Mouse (Mus musculus) left cerebral cortex, postnatal 25 days (tissue): ENCODE data around the gene Dhtkd1. TPM values are rescaled to one million over a fixed set of nuclear protein-coding genes. Genes with fewer than 3 reads are reported as not detected.

Experiments used
- DNase-seq, 2 experiments: peaks; one replicate each; pipeline ENCODE4 v3.0.0; 2022; ENCODE audit warnings: low spot score in 2 of 2, mixed read lengths in 1 of 2
- intact Hi-C: fragments of 180-260 bp; cut with DNase I; formaldehyde crosslinking; loops from one replicate; pipeline ENCODE4 v1.15.1; 2025
- total RNA-seq, 2 experiments: library from RNA; stranded (reverse); gene quantifications; 2 replicates each; pipeline ENCODE4 v1.2.3; 2021

Gene Dhtkd1
- total RNA-seq, 2 experiments from 2014 or later: 5.5 to 9.7 TPM

GRCm38 (mm10) chr2:5936068-5936467 lies 6.5 kb downstream of the Dhtkd1 start:
- intact Hi-C loops: no loop called here
- DNase-seq: no peak

DNA sequence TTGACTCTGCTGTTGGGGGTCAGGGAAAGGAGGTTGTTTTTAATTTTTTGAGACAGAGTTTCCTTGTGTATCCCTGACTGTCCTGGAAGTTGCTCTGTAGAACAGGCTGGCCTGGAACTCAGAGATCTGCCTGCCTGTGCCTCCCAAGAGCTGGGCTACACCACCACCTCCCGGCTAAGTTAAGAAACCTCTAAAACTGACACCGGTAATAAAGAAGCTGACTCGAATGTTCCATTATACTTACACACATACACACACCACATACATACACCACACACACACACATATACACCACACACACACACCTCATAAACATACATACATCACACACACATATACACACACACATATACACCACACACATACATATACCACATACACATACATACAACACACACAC lies 7.7 kb downstream of the Dhtkd1 start:
- no peak for DNase-seq
- intact Hi-C loops: no loop called here

- intact Hi-C loops: no loop called here
- DNase-seq: no peak
Measured at GRCm38 (mm10) chr2:5931938-5932337, 10.7 kb downstream of the Dhtkd1 start.

GRCm38 (mm10) chr2:5930291-5931054 lies 12.1 kb downstream of the Dhtkd1 start:
- no peak for DNase-seq
- intact Hi-C loops: no loop called here

- DNase-seq: no peak
- intact Hi-C loops: no loop called here
Measured at GRCm38 (mm10) chr2:5929793-5930192, 12.8 kb downstream of the Dhtkd1 start.

- no peak for DNase-seq
- intact Hi-C loops: no loop called here
Measured at GRCm38 (mm10) chr2:5927481-5927880, 15.1 kb downstream of the Dhtkd1 start.

DNA sequence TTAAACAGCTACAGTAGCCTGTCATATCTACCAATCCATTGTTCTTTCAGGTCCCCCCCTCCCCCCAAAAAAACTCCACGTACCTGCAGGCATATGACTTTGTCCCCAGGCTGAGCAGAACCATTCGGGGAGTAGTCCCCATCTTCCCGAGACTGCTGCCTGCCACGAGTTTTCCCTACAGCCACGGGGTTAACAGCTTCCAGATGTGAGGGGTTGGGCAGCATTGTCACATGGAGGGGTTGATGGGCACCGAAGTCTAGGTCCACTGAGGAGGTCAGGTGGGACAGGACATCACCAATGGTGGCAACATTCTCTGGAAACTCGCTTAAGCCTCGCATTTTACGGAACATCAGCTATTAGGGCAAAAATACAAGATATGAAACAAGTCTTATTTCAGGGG lies 18.8 kb downstream of the Dhtkd1 start:
- no peak for DNase-seq
- intact Hi-C loops: no loop called here

GRCm38 (mm10) chr2:5922823-5923222 lies 19.8 kb downstream of the Dhtkd1 start:
- DNase-seq: no peak
- intact Hi-C loops: no loop called here

- peak in 1 of 2 experiments; percentile 56 for DNase-seq
- intact Hi-C loops: no loop called here
Measured at GRCm38 (mm10) chr2:5911282-5911965, 31.2 kb downstream of the Dhtkd1 start.

DNA sequence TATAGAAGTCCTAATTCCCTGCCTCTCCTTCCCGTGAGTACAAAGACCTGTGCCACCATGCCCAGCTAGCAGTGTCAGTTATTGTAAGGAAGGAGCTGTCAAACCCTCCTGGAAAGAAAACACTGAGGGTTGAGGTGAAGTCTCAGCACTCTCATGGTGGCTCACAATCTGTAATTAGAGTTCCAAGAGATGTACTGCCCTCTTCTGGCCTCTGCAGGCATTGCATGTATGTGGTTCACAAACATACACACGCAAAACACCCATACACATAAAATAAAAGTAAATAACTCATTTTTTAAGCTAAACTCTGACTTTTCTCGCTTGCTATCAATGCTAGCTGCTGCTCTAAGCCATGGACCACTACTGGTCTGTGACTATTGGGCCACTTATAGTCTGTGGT lies 36.0 kb downstream of the Dhtkd1 start:
- DNase-seq: no peak
- intact Hi-C loops: no loop called here

- DNase-seq: peak; percentile 48 to 50
Measured at GRCm38 (mm10) chr2:5906092-5906491, 36.5 kb downstream of the Dhtkd1 start.

GRCm38 (mm10) chr2:5900145-5900544 lies 42.4 kb downstream of the Dhtkd1 start:
- DNase-seq: peak in 1 of 2 experiments; percentile 23
- intact Hi-C loops: no loop called here

More at GRCm38 (mm10) chr2:5906092-5906491, 36.5 kb downstream of the Dhtkd1 start:
- intact Hi-C loops: no loop called here

DNA sequence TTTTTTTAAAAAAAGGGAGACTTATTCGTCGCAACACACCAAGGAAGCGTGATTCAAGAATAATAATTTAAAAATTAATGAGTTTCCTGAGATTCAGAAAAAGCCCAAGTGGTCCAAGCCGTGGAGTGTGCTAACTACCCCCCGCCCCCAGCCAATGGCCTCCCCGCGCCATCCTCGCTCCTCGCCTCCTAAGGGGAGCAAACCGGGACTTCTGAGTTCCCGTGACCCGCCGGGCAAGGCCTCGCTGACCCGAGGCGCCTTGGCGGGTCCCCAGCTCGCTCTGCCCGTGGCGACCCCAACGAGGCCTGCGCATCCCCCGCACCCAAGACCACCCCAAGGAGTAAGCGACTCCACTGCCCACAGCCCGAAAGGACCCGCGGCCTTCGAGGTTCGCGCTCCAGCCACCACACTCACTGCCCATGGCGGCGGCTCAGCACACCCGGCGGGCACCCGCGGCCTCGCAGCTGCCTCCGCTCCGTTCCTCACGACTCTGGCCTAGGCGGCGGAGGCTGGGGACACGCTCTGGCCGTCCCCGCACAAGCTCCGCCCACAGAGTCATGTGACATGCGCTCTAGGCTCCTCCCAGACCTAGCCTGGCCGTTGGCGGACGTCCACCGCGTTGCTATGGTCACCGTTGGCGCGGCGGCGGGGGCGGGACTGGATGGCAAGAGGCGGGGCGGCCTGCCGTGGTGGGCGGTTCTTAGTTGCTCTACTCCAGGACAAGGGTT lies 47.6 kb downstream of the Dhtkd1 start, which contains the start of gene Sec61a2:
Gene Sec61a2 (minus strand): TSS at position 590 of the 728 bp plus-strand sequence.
- intact Hi-C loops: loop anchor here (2.0 kb wide), 1 partner anchor 56 kb away; the partner anchor contains the start of gene Upf2

DNA sequence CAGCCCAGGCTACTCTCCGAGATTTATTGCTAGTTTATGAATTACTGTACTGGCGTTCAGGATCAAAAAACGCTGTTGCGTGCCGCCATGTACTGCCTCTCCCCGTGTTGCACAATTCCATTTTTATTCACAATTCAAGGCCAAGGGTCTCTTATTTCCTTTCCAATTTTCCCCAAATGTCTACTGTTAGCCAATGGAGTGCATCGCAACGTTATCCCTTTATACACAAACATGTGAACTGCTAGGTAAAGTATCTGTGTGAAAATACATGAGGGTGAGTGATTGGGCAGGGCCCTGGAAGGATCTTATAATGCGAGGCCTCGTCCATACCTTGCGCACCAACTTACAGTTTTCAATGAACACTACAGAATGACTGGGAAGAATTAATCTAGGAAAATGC lies 48.3 kb downstream of the Dhtkd1 start:
- intact Hi-C loops: loop anchor here (2.0 kb wide), 1 partner anchor 57 kb away; the partner anchor contains the start of gene Upf2
- no peak for DNase-seq

More for the DNA sequence above, 47.6 kb downstream of the Dhtkd1 start, which contains the start of gene Sec61a2:
- DNase-seq: peak; percentile 99

GRCm38 (mm10) chr2:5889412-5889811 lies 53.2 kb downstream of the Dhtkd1 start:
- intact Hi-C loops: no loop called here
- peak in 1 of 2 experiments; percentile 83 for DNase-seq

DNA sequence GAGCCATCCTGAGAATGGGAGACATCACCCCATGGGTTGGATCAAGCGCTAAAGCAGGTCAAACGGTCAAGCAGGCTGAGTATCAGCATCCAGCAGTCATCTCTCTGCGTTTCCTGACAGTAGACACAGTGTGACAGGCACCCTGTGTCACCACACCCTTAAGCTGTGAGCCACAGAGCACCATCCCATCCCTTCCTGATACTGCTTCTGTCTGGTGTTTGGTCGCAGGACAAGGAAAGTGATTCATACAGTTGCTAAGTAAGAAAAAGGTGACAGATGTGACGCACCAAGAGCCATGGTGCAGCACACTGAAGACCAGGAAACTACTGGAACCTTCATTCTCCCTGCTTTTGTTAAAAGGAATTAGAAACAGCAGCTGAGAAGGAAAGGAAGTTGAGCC lies 53.7 kb downstream of the Dhtkd1 start:
- intact Hi-C loops: no loop called here
- no peak for DNase-seq

- no peak for DNase-seq
- intact Hi-C loops: no loop called here
Measured at GRCm38 (mm10) chr2:5877446-5877845, 65.1 kb downstream of the Dhtkd1 start.

- intact Hi-C loops: no loop called here
- no peak for DNase-seq
Measured at GRCm38 (mm10) chr2:5869746-5870145, 72.8 kb downstream of the Dhtkd1 start.

- intact Hi-C loops: no loop called here
- no peak for DNase-seq
Measured at GRCm38 (mm10) chr2:5867681-5868080, 74.9 kb downstream of the Dhtkd1 start.

- intact Hi-C loops: no loop called here
- DNase-seq: no peak
Measured at GRCm38 (mm10) chr2:5862834-5863233, 79.8 kb downstream of the Dhtkd1 start, which contains the start of gene Gm13199. Gene Gm13199 (minus strand): TSS chr2:5862934.
